In the genomic region with DNA sequence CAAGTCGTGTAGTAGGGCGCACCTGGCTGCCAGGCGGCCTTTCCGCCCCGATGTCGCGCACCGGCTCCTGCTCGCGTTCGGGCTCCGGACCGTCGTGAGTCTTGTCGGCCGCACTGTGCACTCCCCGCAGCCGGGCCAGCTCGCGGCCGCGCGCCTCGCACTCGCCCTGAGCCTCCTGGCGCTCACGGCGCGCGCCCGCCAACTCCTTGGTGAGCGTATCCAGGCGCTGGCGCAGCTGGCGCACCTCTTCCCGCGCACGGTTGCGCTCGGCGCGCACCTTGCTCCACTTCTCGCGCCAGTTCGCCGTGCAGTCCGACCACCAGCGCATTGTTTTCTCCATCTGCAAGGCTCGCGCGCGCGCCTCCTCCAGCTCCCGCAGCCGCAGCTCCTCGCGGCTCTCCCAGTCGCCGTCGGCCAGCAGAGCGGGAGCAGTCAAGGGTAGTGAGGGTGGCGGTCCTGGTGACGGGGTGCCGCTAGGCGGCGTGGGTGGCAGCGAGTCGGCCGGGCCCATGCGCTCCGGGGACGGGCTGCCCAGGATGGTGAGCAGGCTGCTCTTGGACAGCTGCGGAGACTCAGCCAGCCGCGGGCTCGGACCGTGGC, we compare ENCODE assay signal across 8 mouse cellular contexts. TPM values are rescaled to one million over a fixed set of nuclear protein-coding genes. Genes with fewer than 3 reads are reported as not detected.
DNase-seq lines count a peak whose midpoint lies in the region; ATAC-seq and TF ChIP-seq lines count a peak whose summit lies in the region.

No protein-coding gene starts in this region.

- no peaks in the 10 kb centered on the region for H3K9me3 ChIP-seq in midbrain, embryonic 16.5 days (replicated peaks; ENCODE audit: control insufficient read depth, low read length, poor library complexity, severe bottlenecking)

- no peaks in the 10 kb centered on the region for H3K36me3 ChIP-seq in midbrain, embryonic 16.5 days (ENCODE audit: control insufficient read depth, insufficient read depth, low read length)

- 9% methylated on average over 77 of the region's 77 CpGs for WGBS in cerebellum, adult 2 months
- WGBS in midbrain, embryonic 16.5 days, result 3% methylated on average over 77 of the region's 77 CpGs

- peak overlapping the region; percentile 80 for H3K4me2 ChIP-seq in midbrain, embryonic 16.5 days (ENCODE audit: low read length)

- peak overlapping the region; percentile 55 for H3K9ac ChIP-seq in midbrain, embryonic 16.5 days (ENCODE audit: low read depth, low read length)

- no peaks in the 10 kb centered on the region; the same call in 1 of the 2 replicates for H3K4me1 ChIP-seq in cerebellum, adult 2 months (ENCODE audit: control insufficient read depth, insufficient read depth, low read length)
- peaks cover 17% of the 10 kb centered on the region for H3K4me1 ChIP-seq in midbrain, embryonic 16.5 days (ENCODE audit: control insufficient read depth, insufficient read depth, low read length)

- H3K27ac ChIP-seq in cerebellum, adult 2 months (ENCODE audit: insufficient read depth, low read length), result no peak overlapping the region
- no peak overlapping the region for H3K27ac ChIP-seq in midbrain, embryonic 16.5 days (ENCODE audit: low read length)

- no peak for TF ChIP-seq POLR2A in cerebellum, adult 2 months (IDR thresholded peaks at IDR 0.05; ENCODE audit: borderline replicate concordance, insufficient read depth, low read length)

- peak in 1 of 2 experiments; percentile 36 for DNase-seq in cerebellum, adult 2 months
- DNase-seq in brain, adult 2 months (ENCODE audit: low read depth, low spot score), result peak; percentile 56
- peak; percentile 56 for DNase-seq in gastrocnemius, adult 18-20 months (ENCODE audit: low spot score)
- DNase-seq in kidney, adult 18-20 months, result peak; percentile 75
- peak; percentile 75 for DNase-seq in liver
- DNase-seq in testis, postnatal 10 days (ENCODE audit: low spot score), result peak; percentile 78

- no peaks in the 10 kb centered on the region; the same call in 1 of the 2 replicates for H3K27me3 ChIP-seq in cerebellum, adult 2 months (ENCODE audit: control insufficient read depth, insufficient read depth, low read length)
- peaks cover 43% of the 10 kb centered on the region for H3K27me3 ChIP-seq in midbrain, embryonic 16.5 days (ENCODE audit: control insufficient read depth, insufficient read depth, low read depth, low read length)

- no peak overlapping the region for H3K4me3 ChIP-seq in cerebellum, adult 2 months (replicated peaks; ENCODE audit: insufficient read depth, low read depth, low read length)
- H3K4me3 ChIP-seq in midbrain, embryonic 16.5 days (ENCODE audit: low read depth, low read length), result peak overlapping the region; percentile 50

- TF ChIP-seq CTCF in cerebellum, adult 2 months (IDR thresholded peaks at IDR 0.05; ENCODE audit: borderline replicate concordance, insufficient read depth, low read depth, low read length), result 0 out of 2 replicates have a peak, but pooled peaks have one; percentile 27

- ATAC-seq in cerebellum, adult (ENCODE audit: insufficient number of reproducible peaks, low FRiP score, low TSS enrichment), result no peak
- ATAC-seq in midbrain, embryonic 16.5 days, result peak; percentile 55

RNA-seq across cellular contexts. Expression of a gene that starts 4.7 kb away (rescaled TPM):
- 3.0 and 3.2 TPM in 2 replicates for polyA plus RNA-seq in cerebellum, adult 2 months (2012; rRNA removed)
- 1 to 10 TPM; 2.5 to 5.3 TPM for total RNA-seq in gastrocnemius, adult 18-20 months (2021)
- 3.4 and 3.8 TPM in 2 replicates for polyA plus RNA-seq in midbrain, embryonic 16.5 days (2015; fragmentation: Nextera tagmentation; extraction: Ambion mirVana)

RNA-seq across cellular contexts. Expression of a gene that starts 10.3 kb away (rescaled TPM):
- 0.06 and 0.08 TPM in 2 replicates for polyA plus RNA-seq in cerebellum, adult 2 months (2012; rRNA removed)
- total RNA-seq in gastrocnemius, adult 18-20 months (2021), result not detected
- 0.62 TPM in 1 of 2 replicates, not detected in the other for polyA plus RNA-seq in midbrain, embryonic 16.5 days (2015; fragmentation: Nextera tagmentation; extraction: Ambion mirVana)

RNA-seq across cellular contexts. Expression of a gene that starts 37.0 kb away (rescaled TPM):
- polyA plus RNA-seq in cerebellum, adult 2 months (2012; rRNA removed), result 12.1 and 12.5 TPM in 2 replicates
- 1 to 10 TPM; 3.3 to 7.2 TPM for total RNA-seq in gastrocnemius, adult 18-20 months (2021)
- polyA plus RNA-seq in midbrain, embryonic 16.5 days (2015; fragmentation: Nextera tagmentation; extraction: Ambion mirVana), result 96.2 and 112 TPM in 2 replicates

RNA-seq across cellular contexts. Expression of a gene that starts 55.9 kb away (rescaled TPM):
- polyA plus RNA-seq in cerebellum, adult 2 months (2012; rRNA removed), result 154 and 166 TPM in 2 replicates
- total RNA-seq in gastrocnemius, adult 18-20 months (2021), result 10 to 100 TPM; 48.9 to 56.7 TPM
- polyA plus RNA-seq in midbrain, embryonic 16.5 days (2015; fragmentation: Nextera tagmentation; extraction: Ambion mirVana), result 111 and 112 TPM in 2 replicates
